Mouse (Mus musculus) forebrain, embryonic 11.5 days (tissue): Measurements from ENCODE around the gene BC055324. TPM values are rescaled to one million over a fixed set of nuclear protein-coding genes. Genes with fewer than 3 reads are reported as not detected.

Source experiments
- ATAC-seq: fragments of 200-750 bp; cut with Nextera tagmentation; replicated peaks from 2 replicates; pipeline ENCODE4 v1.8.0; 2017; ENCODE audit warnings: moderate TSS enrichment; ENCODE audit not compliant: low FRiP score
- DNase-seq: peaks from one replicate; pipeline ENCODE4 v3.0.0-alpha.2; 2017; ENCODE audit warnings: low spot score
- H3K27ac ChIP-seq: fragments of 300-500 bp; sonication (generic); 2 replicates; pipeline ENCODE4 v1.5.1; 2014; ENCODE audit warnings: low read depth, low read length
- H3K27me3 ChIP-seq: fragments of 300-500 bp; sonication (generic); 2 replicates; pipeline ENCODE4 v1.6.1; 2014; ENCODE audit warnings: mild to moderate bottlenecking, low read length, mixed read lengths; ENCODE audit not compliant: control insufficient read depth, insufficient read depth
- H3K36me3 ChIP-seq: fragments of 300-500 bp; sonication (generic); 2 replicates; pipeline ENCODE4 v1.6.1; 2014; ENCODE audit warnings: mild to moderate bottlenecking, low read length, moderate library complexity, mixed read lengths; ENCODE audit not compliant: control insufficient read depth, insufficient read depth
- H3K4me1 ChIP-seq: fragments of 300-500 bp; sonication (generic); replicated peaks from 2 replicates; pipeline ENCODE4 v1.6.1; 2014; ENCODE audit warnings: low read length, mixed read lengths; ENCODE audit not compliant: control insufficient read depth, insufficient read depth
- H3K4me2 ChIP-seq: fragments of 300-500 bp; sonication (generic); 2 replicates; pipeline ENCODE4 v1.6.1; 2014; ENCODE audit warnings: low read depth, mild to moderate bottlenecking, low read length, moderate library complexity, mixed read lengths; ENCODE audit not compliant: severe bottlenecking
- H3K4me3 ChIP-seq: fragments of 300-500 bp; sonication (generic); 2 replicates; pipeline ENCODE4 v1.5.1; 2014; ENCODE audit warnings: low read depth, low read length
- H3K9ac ChIP-seq: fragments of 300-500 bp; sonication (generic); 2 replicates; pipeline ENCODE4 v1.6.1; 2014; ENCODE audit warnings: low read length
- H3K9me3 ChIP-seq: fragments of 300-500 bp; sonication (generic); 2 replicates; pipeline ENCODE4 v1.6.1; 2016; ENCODE audit warnings: low read length, mixed read lengths; ENCODE audit not compliant: control insufficient read depth
- WGBS: fragments of 180-500 bp; shearing (Covaris S2); extraction: QIAGEN DNeasy Blood & Tissue Kit; methylation state at CpG from one replicate; pipeline ENCODE4 v1.1.7; 2014; 5-methylcytosine and 5-hydroxymethylcytosine counted together
- polyA plus RNA-seq: library from polyadenylated mRNA; unstranded; fragments of >200 nt; fragmentation: Nextera tagmentation; extraction: Ambion mirVana; gene quantifications from 2 replicates; pipeline ENCODE4 v1.2.1, GENCODE M21; 2014

BC055324 gene
- polyA plus RNA-seq, 1 experiment from 2014 or later = 38.4 TPM

GRCm38 (mm10) chr1:163976515-163976914 lies 18.1 kb downstream of the BC055324 start:
- Histone ChIP-seq H3K4me1 (no peaks in the 10 kb centered on the region), H3K9me3 (no peaks in the 10 kb centered on the region), H3K4me3 (no peak overlapping the region), H3K27me3 (no peaks in the 10 kb centered on the region), H3K36me3 (no peaks in the 10 kb centered on the region; the same call in 1 of the 2 replicates), H3K27ac (no peak overlapping the region), H3K4me2 (no peak overlapping the region), H3K9ac (no peak overlapping the region)
- DNase-seq (no peak), ATAC-seq (no peak)
- 92% methylated on average over 1 of the region's 1 CpGs for WGBS

GRCm38 (mm10) chr1:163975088-163975487 lies 19.5 kb downstream of the BC055324 start:
- WGBS = 89% methylated on average over 2 of the region's 2 CpGs
- Histone ChIP-seq H3K9me3 (no peaks in the 10 kb centered on the region), H3K27me3 (no peaks in the 10 kb centered on the region), H3K27ac (no peak overlapping the region), H3K4me2 (no peak overlapping the region), H3K4me3 (no peak overlapping the region), H3K36me3 (no peaks in the 10 kb centered on the region; the same call in 1 of the 2 replicates), H3K9ac (no peak overlapping the region), H3K4me1 (no peaks in the 10 kb centered on the region)
- ATAC-seq (no peak), DNase-seq (no peak)

GRCm38 (mm10) chr1:163974471-163974870 lies 20.1 kb downstream of the BC055324 start:
- ATAC-seq (no peak), DNase-seq (no peak)
- no peak overlapping the region for H3K4me2 ChIP-seq
- no peaks in the 10 kb centered on the region; the same call in 1 of the 2 replicates for H3K36me3 ChIP-seq
- H3K4me1 ChIP-seq = no peaks in the 10 kb centered on the region
- no peak overlapping the region for H3K9ac ChIP-seq
- H3K27ac ChIP-seq = no peak overlapping the region
- no peaks in the 10 kb centered on the region for H3K27me3 ChIP-seq
- H3K9me3 ChIP-seq = no peaks in the 10 kb centered on the region
- no peak overlapping the region for H3K4me3 ChIP-seq
- 89% methylated on average over 1 of the region's 1 CpGs for WGBS

- ATAC-seq (no peak), DNase-seq (no peak)
- Histone ChIP-seq H3K9me3 (no peaks in the 10 kb centered on the region), H3K27ac (no peak overlapping the region), H3K36me3 (no peaks in the 10 kb centered on the region), H3K4me1 (no peaks in the 10 kb centered on the region), H3K27me3 (no peaks in the 10 kb centered on the region), H3K4me3 (no peak overlapping the region), H3K4me2 (no peak overlapping the region), H3K9ac (no peak overlapping the region)
- WGBS = 91% methylated on average over 10 of the region's 10 CpGs
Measured at GRCm38 (mm10) chr1:163964008-163964689, 30.4 kb downstream of the BC055324 start.

- no peaks in the 10 kb centered on the region for H3K9me3 ChIP-seq
- peaks cover 5% of the 10 kb centered on the region; the same call in 1 of the 2 replicates for H3K36me3 ChIP-seq
- H3K27ac ChIP-seq = no peak overlapping the region
- no peak overlapping the region for H3K4me2 ChIP-seq
- H3K9ac ChIP-seq = no peak overlapping the region
- no peak for ATAC-seq
- H3K27me3 ChIP-seq = no peaks in the 10 kb centered on the region
- DNase-seq = no peak
- WGBS = 86% methylated on average over 3 of the region's 3 CpGs
- H3K4me3 ChIP-seq = no peak overlapping the region
- no peaks in the 10 kb centered on the region for H3K4me1 ChIP-seq
Measured at GRCm38 (mm10) chr1:163958036-163958435, 36.6 kb downstream of the BC055324 start.

GRCm38 (mm10) chr1:163953396-163953795 lies 41.2 kb downstream of the BC055324 start:
- Histone ChIP-seq H3K27me3 (no peaks in the 10 kb centered on the region), H3K4me3 (no peak overlapping the region), H3K9ac (no peak overlapping the region), H3K9me3 (no peaks in the 10 kb centered on the region), H3K27ac (no peak overlapping the region), H3K4me1 (no peaks in the 10 kb centered on the region), H3K36me3 (peaks cover 7% of the 10 kb centered on the region; the same call in 1 of the 2 replicates), H3K4me2 (no peak overlapping the region)
- WGBS = 85% methylated on average over 2 of the region's 2 CpGs
- ATAC-seq (no peak), DNase-seq (no peak)

GRCm38 (mm10) chr1:163942056-163942455 lies 52.5 kb downstream of the BC055324 start:
- H3K27me3 ChIP-seq = no peaks in the 10 kb centered on the region
- H3K4me3 ChIP-seq = no peak overlapping the region
- H3K36me3 ChIP-seq = peaks cover 2% of the 10 kb centered on the region; the same call in 1 of the 2 replicates
- H3K9ac ChIP-seq = no peak overlapping the region
- H3K4me2 ChIP-seq = no peak overlapping the region
- 78% methylated on average over 6 of the region's 6 CpGs for WGBS
- no peaks in the 10 kb centered on the region for H3K4me1 ChIP-seq
- DNase-seq (no peak), ATAC-seq (no peak)
- H3K9me3 ChIP-seq = no peaks in the 10 kb centered on the region
- H3K27ac ChIP-seq = no peak overlapping the region

GRCm38 (mm10) chr1:163934591-163934990 lies 60.0 kb downstream of the BC055324 start:
- no peak overlapping the region for H3K27ac ChIP-seq
- H3K4me1 ChIP-seq = peaks cover 3% of the 10 kb centered on the region; the same call in 1 of the 2 replicates
- H3K27me3 ChIP-seq = no peaks in the 10 kb centered on the region
- no peak overlapping the region for H3K4me3 ChIP-seq
- no peaks in the 10 kb centered on the region for H3K9me3 ChIP-seq
- ATAC-seq (no peak), DNase-seq (no peak)
- H3K9ac ChIP-seq = no peak overlapping the region
- no peaks in the 10 kb centered on the region for H3K36me3 ChIP-seq
- 93% methylated on average over 2 of the region's 2 CpGs for WGBS
- no peak overlapping the region for H3K4me2 ChIP-seq

- 82% methylated on average over 8 of the region's 8 CpGs for WGBS
- ATAC-seq (no peak), DNase-seq (no peak)
- Histone ChIP-seq H3K4me3 (no peak overlapping the region), H3K4me1 (peaks cover 3% of the 10 kb centered on the region; the same call in 1 of the 2 replicates), H3K27ac (no peak overlapping the region), H3K9me3 (no peaks in the 10 kb centered on the region), H3K9ac (no peak overlapping the region), H3K4me2 (no peak overlapping the region), H3K27me3 (no peaks in the 10 kb centered on the region), H3K36me3 (no peaks in the 10 kb centered on the region)
Measured at GRCm38 (mm10) chr1:163931801-163932200, 62.8 kb downstream of the BC055324 start.
